Mouse (Mus musculus) lung, embryonic 15.5 days (tissue): Measurements from ENCODE around the gene Gm8257. TPM values are rescaled to one million over a fixed set of nuclear protein-coding genes. Genes with fewer than 3 reads are reported as not detected.
"Not testable (repeated sequence)": the region's sequence is repeated elsewhere in the genome, so short reads cannot be mapped to it uniquely, and the experiment has no call there.

ENCODE experiments used
- ATAC-seq: fragments of 200-750 bp; cut with Nextera tagmentation; 2 replicates; pipeline ENCODE4 v1.8.0; 2017; ENCODE audit warnings: moderate number of reproducible peaks, borderline replicate concordance; ENCODE audit not compliant: low FRiP score, low TSS enrichment; ENCODE audit errors: extremely low read depth
- H3K27ac ChIP-seq: fragments of 300-500 bp; sonication (generic); 2 replicates; pipeline ENCODE4 v1.5.1; 2015; ENCODE audit warnings: moderate library complexity, mild to moderate bottlenecking, inconsistent platforms
- H3K27me3 ChIP-seq: fragments of 300-500 bp; sonication (generic); 2 replicates; pipeline ENCODE4 v1.6.1; 2015; ENCODE audit warnings: inconsistent platforms
- H3K36me3 ChIP-seq: fragments of 300-500 bp; sonication (generic); 2 replicates; pipeline ENCODE4 v1.6.1; 2015; ENCODE audit warnings: inconsistent platforms
- H3K4me1 ChIP-seq: fragments of 300-500 bp; sonication (generic); 2 replicates; pipeline ENCODE4 v1.6.1; 2015; ENCODE audit warnings: inconsistent platforms
- H3K4me2 ChIP-seq: fragments of 300-500 bp; sonication (generic); 2 replicates; pipeline ENCODE4 v1.6.1; 2015; ENCODE audit warnings: inconsistent platforms, mild to moderate bottlenecking, moderate library complexity
- H3K4me3 ChIP-seq: fragments of 300-500 bp; sonication (generic); 2 replicates; pipeline ENCODE4 v1.5.1; 2015; ENCODE audit warnings: mild to moderate bottlenecking, inconsistent platforms
- H3K9ac ChIP-seq: fragments of 300-500 bp; sonication (generic); 2 replicates; pipeline ENCODE4 v1.6.1; 2015; ENCODE audit warnings: inconsistent platforms
- H3K9me3 ChIP-seq: fragments of 300-500 bp; sonication (generic); 2 replicates; pipeline ENCODE4 v1.6.1; 2016; ENCODE audit warnings: inconsistent platforms
- WGBS: fragments of 180-500 bp; shearing (Covaris S2); methylation state at CpG from one replicate; pipeline ENCODE4 v1.1.7; 2015; 5-methylcytosine and 5-hydroxymethylcytosine counted together
- polyA plus RNA-seq: library from polyadenylated mRNA; unstranded; fragments of >200 nt; fragmentation: Nextera tagmentation; extraction: Ambion mirVana; gene quantifications from 2 replicates; pipeline ENCODE4 v1.2.1, GENCODE M21; 2015

The Gm8257 gene
- polyA plus RNA-seq, result not detected in 2 replicates

DNA sequence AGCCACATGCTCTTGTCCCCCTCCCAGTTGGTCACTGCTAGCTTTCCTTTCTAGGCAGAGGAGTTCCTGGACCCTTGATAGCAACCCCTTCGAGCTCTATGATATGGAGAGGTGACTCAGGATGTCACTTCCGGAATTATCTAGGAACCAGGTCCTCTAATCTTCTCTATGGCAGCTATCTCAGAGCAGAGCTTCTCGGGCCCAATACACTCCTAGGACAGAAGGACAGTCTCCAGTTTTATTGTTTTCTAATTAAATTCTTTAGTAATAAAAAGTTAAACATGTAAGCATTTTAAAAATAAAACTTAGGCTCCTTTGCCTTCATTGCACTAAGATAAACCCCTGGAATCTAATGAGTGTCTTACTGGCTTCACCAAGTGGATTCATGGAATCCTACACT is at the start of gene Gm8257:
Gene Gm8257, minus strand, starts transcription at position 101 of the 400 bp plus-strand sequence.
- H3K9ac ChIP-seq, H3K9me3 ChIP-seq, ATAC-seq, H3K36me3 ChIP-seq, H3K4me3 ChIP-seq, H3K4me1 ChIP-seq, H3K27ac ChIP-seq, H3K4me2 ChIP-seq, H3K27me3 ChIP-seq: not testable (repeated sequence)
- 70% methylated on average over 3 of the region's 3 CpGs for WGBS

DNA sequence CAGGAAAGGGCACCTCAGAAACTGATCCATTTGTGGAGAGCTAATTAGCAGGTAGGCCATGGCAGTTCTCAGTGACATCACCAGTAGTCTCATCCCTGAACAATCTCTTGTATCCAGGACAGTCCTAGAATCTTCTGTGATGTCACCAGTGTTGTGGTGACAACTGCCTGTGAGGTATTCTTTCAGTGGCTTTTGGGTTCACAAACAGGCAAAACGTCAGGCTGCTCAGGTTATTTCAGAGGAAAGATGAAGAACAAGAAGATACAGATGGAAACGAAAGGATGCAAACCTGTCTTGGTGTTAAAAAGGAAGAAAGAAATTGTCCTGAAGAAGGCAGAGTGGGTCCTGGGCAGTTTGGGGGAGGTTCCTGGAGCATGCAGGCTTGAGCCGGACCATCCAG is 44.0 kb upstream of the Gm8257 start, which contains the start of gene Gm8267:
Gene Gm8267, minus strand, starts transcription at position 101 of the 400 bp plus-strand sequence.
- no peaks in the 10 kb centered on the region for H3K4me1 ChIP-seq
- WGBS, result 66% methylated on average over 3 of the region's 3 CpGs
- H3K9me3 ChIP-seq, result no peaks in the 10 kb centered on the region

DNA sequence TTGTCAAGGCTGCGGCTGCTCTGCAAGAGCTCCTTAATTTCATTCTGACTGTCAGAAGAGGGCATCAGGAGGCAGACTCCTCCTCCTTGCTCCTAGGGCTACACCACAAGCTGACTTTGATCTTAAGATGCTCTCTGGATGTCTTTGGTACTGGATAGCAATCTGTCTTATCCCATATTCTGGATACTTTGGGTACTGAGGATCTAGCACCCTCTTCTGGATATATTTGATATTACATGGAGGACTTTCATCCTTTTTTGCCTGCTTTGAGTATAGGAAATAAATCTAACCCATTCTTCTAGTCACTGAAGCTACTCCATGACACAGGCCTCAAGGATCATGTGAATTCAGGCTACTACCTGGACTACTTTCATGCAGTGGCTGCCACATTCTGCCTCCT is 36.5 kb upstream of the Gm8257 start:
- H3K27me3 ChIP-seq, H3K27ac ChIP-seq, H3K4me3 ChIP-seq, H3K4me1 ChIP-seq, H3K9ac ChIP-seq, H3K9me3 ChIP-seq, ATAC-seq, H3K36me3 ChIP-seq, H3K4me2 ChIP-seq: not testable (repeated sequence)
- 65% methylated on average over 1 of the region's 1 CpGs for WGBS

More for the DNA sequence above, 44.0 kb upstream of the Gm8257 start, which contains the start of gene Gm8267:
- no peak within 1 kb of the TSS for H3K4me2 ChIP-seq
- H3K9ac ChIP-seq, result no peak within 1 kb of the TSS
- H3K36me3 ChIP-seq, result no peaks in the 10 kb centered on the region
- no peaks in the 10 kb centered on the region for H3K27me3 ChIP-seq
- H3K4me3 ChIP-seq, result no peak within 1 kb of the TSS
- H3K27ac ChIP-seq, result no peak within 1 kb of the TSS
- ATAC-seq, result no peak

DNA sequence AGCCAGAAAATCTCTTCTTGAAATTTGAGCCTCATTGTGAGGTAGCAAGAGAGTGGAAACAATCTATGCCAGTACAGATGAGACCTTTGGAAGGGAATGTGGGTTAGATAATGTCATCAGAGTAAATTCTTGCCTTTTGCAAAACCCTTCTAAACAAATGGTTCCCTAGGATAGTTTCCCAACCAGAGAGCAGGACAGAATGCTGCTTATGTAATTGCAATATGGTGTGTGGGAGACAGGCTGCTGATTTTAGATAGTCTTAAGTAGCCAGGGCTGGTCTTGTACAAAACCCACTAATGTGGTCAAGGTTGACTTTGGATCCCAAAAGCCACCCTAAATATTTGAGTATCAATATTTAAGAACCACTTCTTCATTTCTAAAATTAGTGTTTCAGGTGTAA is 24.5 kb upstream of the Gm8257 start:
- not testable (repeated sequence) for H3K27me3 ChIP-seq, ATAC-seq, H3K27ac ChIP-seq, H3K36me3 ChIP-seq, H3K9me3 ChIP-seq, H3K9ac ChIP-seq, H3K4me2 ChIP-seq, H3K4me3 ChIP-seq, H3K4me1 ChIP-seq

DNA sequence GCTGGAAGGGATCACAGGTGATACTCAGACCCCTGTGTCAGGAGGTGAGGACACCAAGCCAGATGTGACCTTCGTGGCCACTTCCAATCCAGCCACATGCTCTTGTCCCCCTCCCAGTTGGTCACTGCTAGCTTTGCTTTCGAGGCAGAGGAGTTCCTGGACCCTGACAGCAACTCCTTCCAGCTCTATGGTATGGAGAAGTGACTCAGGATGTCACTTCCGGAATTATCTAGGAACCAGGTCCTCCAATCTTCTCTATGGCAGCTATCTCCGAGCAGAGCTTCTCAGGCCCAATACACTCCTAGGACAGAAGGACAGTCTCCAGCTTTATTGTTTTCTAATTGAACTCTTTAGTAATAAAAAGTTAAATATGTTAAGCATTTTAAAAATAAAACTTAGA is 78.5 kb downstream of the Gm8257 start, which contains the start of gene Gm5624:
Gene Gm5624, minus strand, starts transcription at position 202 of the 400 bp plus-strand sequence.
- ATAC-seq, H3K4me3 ChIP-seq, H3K27me3 ChIP-seq, H3K9ac ChIP-seq, H3K36me3 ChIP-seq, H3K4me1 ChIP-seq, H3K9me3 ChIP-seq, H3K4me2 ChIP-seq, H3K27ac ChIP-seq: not testable (repeated sequence)
- WGBS, result 67% methylated on average over 4 of the region's 4 CpGs

Other genes with a start within 250 kb of the Gm8257 start
- gene BC061237, start 214.0 kb downstream of the Gm8257 start, polyA plus RNA-seq, result not detected in 2 replicates
- not detected in 2 replicates for gene Gm17093, start 188.2 kb downstream of the Gm8257 start, polyA plus RNA-seq
- not detected in 2 replicates for gene Gm8247, start 123.3 kb downstream of the Gm8257 start, polyA plus RNA-seq
- gene Gm5624, start 78.5 kb downstream of the Gm8257 start, polyA plus RNA-seq, result not detected in 2 replicates
- not detected in 2 replicates for gene Gm8267, start 43.9 kb upstream of the Gm8257 start, polyA plus RNA-seq
- 0.09 and 0.11 TPM in 2 replicates for gene Ptgdr, start 152.9 kb upstream of the Gm8257 start, polyA plus RNA-seq